Mouse (Mus musculus) stomach, embryonic 16.5 days (tissue): ENCODE results near the gene Ppp1r27. TPM values are rescaled to one million over a fixed set of nuclear protein-coding genes. Genes with fewer than 3 reads are reported as not detected.

Experiments
- ATAC-seq: fragments of 200-750 bp; cut with Nextera tagmentation; 2 replicates; pipeline ENCODE4 v1.8.0; 2017; ENCODE audit warnings: moderate number of reproducible peaks, moderate TSS enrichment; ENCODE audit not compliant: insufficient read depth, low FRiP score
- H3K27ac ChIP-seq: fragments of 300-500 bp; sonication (generic); 2 replicates; pipeline ENCODE4 v1.5.1; 2014; ENCODE audit warnings: low read length
- H3K27me3 ChIP-seq: fragments of 300-500 bp; sonication (generic); 2 replicates; pipeline ENCODE4 v1.6.1; 2014; ENCODE audit warnings: low read length, control low read depth, mixed read lengths; ENCODE audit not compliant: control insufficient read depth, insufficient read depth
- H3K36me3 ChIP-seq: fragments of 300-500 bp; sonication (generic); 2 replicates; pipeline ENCODE4 v1.6.1; 2014; ENCODE audit warnings: low read length; ENCODE audit not compliant: control insufficient read depth, insufficient read depth
- H3K4me1 ChIP-seq: fragments of 300-500 bp; sonication (generic); 2 replicates; pipeline ENCODE4 v1.6.1; 2014; ENCODE audit warnings: low read length, control low read depth, mixed read lengths; ENCODE audit not compliant: control insufficient read depth, insufficient read depth
- H3K4me2 ChIP-seq: fragments of 300-500 bp; sonication (generic); 2 replicates; pipeline ENCODE4 v1.6.1; 2014; ENCODE audit warnings: low read depth, low read length, mixed read lengths
- H3K4me3 ChIP-seq: fragments of 300-500 bp; sonication (generic); replicated peaks from 2 replicates; pipeline ENCODE4 v1.5.1; 2014; ENCODE audit warnings: mild to moderate bottlenecking, low read length
- H3K9ac ChIP-seq: fragments of 300-500 bp; sonication (generic); 2 replicates; pipeline ENCODE4 v1.6.1; 2014; ENCODE audit warnings: low read length
- H3K9me3 ChIP-seq: fragments of 300-500 bp; sonication (generic); replicated peaks from 2 replicates; pipeline ENCODE4 v1.6.1; 2016; ENCODE audit warnings: low read length, control low read depth; ENCODE audit not compliant: control insufficient read depth
- WGBS: fragments of 180-500 bp; shearing (Covaris S2); extraction: QIAGEN DNeasy Blood & Tissue Kit; methylation state at CpG from one replicate; pipeline ENCODE4 v1.1.7; 2014; 5-methylcytosine and 5-hydroxymethylcytosine counted together
- polyA plus RNA-seq: library from polyadenylated mRNA; unstranded; fragments of >200 nt; fragmentation: Nextera tagmentation; extraction: Ambion mirVana; gene quantifications from 2 replicates; pipeline ENCODE4 v1.2.1, GENCODE M21; 2015

Gene Ppp1r27
- polyA plus RNA-seq, 1 experiment from 2014 or later, result 2.9 TPM

GRCm38 (mm10) chr11:120552736-120553135 lies 1.8 kb upstream of the Ppp1r27 start:
- Histone ChIP-seq H3K9ac (no peak overlapping the region), H3K4me1 (peaks cover 16% of the 10 kb centered on the region), H3K27ac (no peak overlapping the region), H3K4me3 (no peak overlapping the region), H3K27me3 (no peaks in the 10 kb centered on the region), H3K4me2 (no peak overlapping the region), H3K9me3 (no peaks in the 10 kb centered on the region), H3K36me3 (no peaks in the 10 kb centered on the region)
- ATAC-seq, result no peak
- WGBS, result 67% methylated on average over 5 of the region's 5 CpGs

DNA sequence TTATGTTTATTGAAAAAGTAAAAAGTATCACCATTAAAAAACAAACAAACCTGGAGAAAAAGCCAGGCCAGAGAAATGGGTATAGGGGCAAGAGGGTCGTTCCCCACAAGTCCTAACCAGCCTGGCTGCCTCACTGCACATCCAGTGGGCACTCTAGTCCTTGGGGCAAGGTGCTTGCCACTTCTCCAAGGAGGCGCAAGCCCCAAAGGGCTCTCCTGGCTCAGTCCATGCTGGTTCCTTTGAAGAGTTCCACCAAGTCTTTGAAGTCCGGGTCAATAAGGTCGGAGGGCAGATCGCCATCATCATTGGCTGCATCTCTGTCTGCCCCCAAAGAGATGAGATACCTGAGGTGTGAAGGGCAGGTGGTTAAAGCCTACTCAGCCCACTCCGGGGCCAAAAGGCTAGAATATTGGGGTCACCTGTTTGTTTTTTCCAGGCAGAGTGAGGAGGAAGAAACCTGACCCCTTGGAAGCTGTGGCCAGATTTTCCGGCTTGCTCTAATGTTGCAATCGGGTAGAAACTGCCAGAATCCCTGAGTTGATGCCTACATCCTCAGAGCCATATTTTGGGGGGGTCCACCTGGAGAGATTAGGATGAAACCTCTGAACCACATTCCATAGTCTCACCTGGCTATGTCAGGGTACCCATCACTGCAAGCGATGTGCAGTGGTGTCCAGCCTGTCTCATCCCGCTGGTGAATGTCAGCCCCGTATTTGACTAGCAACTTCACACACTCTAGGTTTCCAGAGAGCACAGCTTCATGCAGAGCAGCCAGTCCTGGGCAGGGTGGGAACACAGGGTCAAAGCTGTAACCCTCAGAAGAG lies 734 bp downstream of the Ppp1r27 start:
- Histone ChIP-seq H3K4me2 (peak overlapping the region; percentile 96), H3K27ac (peak overlapping the region; percentile 98), H3K9me3 (no peaks in the 10 kb centered on the region), H3K4me1 (peaks cover 18% of the 10 kb centered on the region), H3K9ac (peak overlapping the region; percentile 99), H3K4me3 (peak overlapping the region; percentile 96), H3K27me3 (no peaks in the 10 kb centered on the region), H3K36me3 (no peaks in the 10 kb centered on the region)
- no peak for ATAC-seq
- WGBS, result 62% methylated on average over 11 of the region's 11 CpGs

- H3K4me1 ChIP-seq, result peaks cover 18% of the 10 kb centered on the region
- H3K27me3 ChIP-seq, result no peaks in the 10 kb centered on the region
- WGBS, result under 1% methylated on average over 87 of the region's 87 CpGs
- H3K4me3 ChIP-seq, result peak within 1 kb of the TSS; percentile 96
- H3K36me3 ChIP-seq, result no peaks in the 10 kb centered on the region
- peak within 1 kb of the TSS; percentile 99 for H3K9ac ChIP-seq
- H3K27ac ChIP-seq, result peak within 1 kb of the TSS; percentile 98
- H3K4me2 ChIP-seq, result peak within 1 kb of the TSS; percentile 96
- no peaks in the 10 kb centered on the region for H3K9me3 ChIP-seq
- peak; percentile 89 for ATAC-seq
These were observed 1.6 kb downstream of the Ppp1r27 start, which contains the start of gene Mcrip1 for GRCm38 (mm10) chr11:120549168-120549945. Gene Mcrip1 (minus strand): TSS chr11:120549727.

DNA sequence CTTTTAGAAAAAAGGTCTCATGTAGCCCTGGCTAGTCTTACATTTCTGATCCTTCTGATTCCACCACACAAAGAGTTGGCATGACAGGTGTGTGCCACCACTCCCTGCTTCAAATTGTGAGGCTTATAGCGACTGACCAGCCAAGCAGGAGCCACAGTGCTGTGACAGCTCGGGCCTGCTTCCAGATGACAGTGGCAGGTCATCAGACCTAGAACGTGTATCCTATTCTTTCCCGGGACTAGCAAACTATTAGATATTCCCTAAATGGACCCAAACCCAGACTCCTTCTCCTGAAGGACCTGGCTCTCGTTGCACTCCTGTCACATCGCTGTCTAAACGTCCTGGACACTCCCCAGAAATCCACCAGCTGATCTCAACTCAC lies 2.2 kb downstream of the Ppp1r27 start:
- Histone ChIP-seq H3K36me3 (no peaks in the 10 kb centered on the region; the same call in 1 of the 2 replicates), H3K4me3 (peak overlapping the region; percentile 96), H3K9me3 (no peaks in the 10 kb centered on the region), H3K27me3 (no peaks in the 10 kb centered on the region), H3K27ac (peak overlapping the region; percentile 98), H3K4me2 (peak overlapping the region; percentile 96), H3K9ac (peak overlapping the region; percentile 99), H3K4me1 (peaks cover 18% of the 10 kb centered on the region)
- WGBS, result 15% methylated on average over 7 of the region's 7 CpGs
- no peak for ATAC-seq

- H3K9me3 ChIP-seq, result no peaks in the 10 kb centered on the region
- WGBS, result 82% methylated on average over 3 of the region's 3 CpGs
- no peaks in the 10 kb centered on the region; the same call in 1 of the 2 replicates for H3K36me3 ChIP-seq
- ATAC-seq, result no peak
- H3K4me3 ChIP-seq, result peak overlapping the region; percentile 96
- no peaks in the 10 kb centered on the region for H3K27me3 ChIP-seq
- H3K27ac ChIP-seq, result peak overlapping the region; percentile 98
- H3K4me1 ChIP-seq, result peaks cover 18% of the 10 kb centered on the region
- peak overlapping the region; percentile 96 for H3K4me2 ChIP-seq
- peak overlapping the region; percentile 99 for H3K9ac ChIP-seq
These were observed 2.7 kb downstream of the Ppp1r27 start for GRCm38 (mm10) chr11:120548214-120548613.

DNA sequence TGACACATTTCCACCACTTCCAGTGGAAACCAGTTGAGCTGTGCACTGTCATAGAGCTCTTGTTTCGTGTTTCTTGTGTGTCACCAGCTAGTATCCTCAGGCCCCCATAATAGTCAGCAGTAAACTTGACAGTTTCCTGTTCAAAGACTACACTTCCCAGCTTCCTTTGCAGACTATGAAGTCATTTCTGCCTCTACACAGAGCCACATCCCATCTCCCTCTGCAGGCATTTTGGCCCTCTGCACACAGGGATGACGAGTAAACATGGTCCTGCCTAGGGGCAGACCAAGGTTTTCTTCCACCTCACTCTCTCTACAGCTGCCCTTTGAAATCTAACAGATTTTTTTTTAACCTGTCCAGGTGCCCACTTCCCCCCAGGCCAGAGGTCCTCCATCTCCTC lies 3.5 kb downstream of the Ppp1r27 start:
- 0 out of 2 replicates have a peak overlapping the region, but pooled peaks have one; percentile 11 for H3K9ac ChIP-seq
- ATAC-seq, result no peak
- H3K9me3 ChIP-seq, result no peaks in the 10 kb centered on the region
- WGBS, result 48% methylated on average over 2 of the region's 2 CpGs
- no peaks in the 10 kb centered on the region; the same call in 1 of the 2 replicates for H3K36me3 ChIP-seq
- H3K27ac ChIP-seq, result no peak overlapping the region
- H3K4me2 ChIP-seq, result no peak overlapping the region
- H3K4me3 ChIP-seq, result no peak overlapping the region
- H3K4me1 ChIP-seq, result peaks cover 18% of the 10 kb centered on the region
- H3K27me3 ChIP-seq, result no peaks in the 10 kb centered on the region

- Histone ChIP-seq H3K9me3 (no peaks in the 10 kb centered on the region), H3K27ac (no peak overlapping the region), H3K4me3 (no peak overlapping the region), H3K36me3 (no peaks in the 10 kb centered on the region; the same call in 1 of the 2 replicates), H3K9ac (no peak overlapping the region), H3K27me3 (no peaks in the 10 kb centered on the region), H3K4me1 (peaks cover 18% of the 10 kb centered on the region), H3K4me2 (no peak overlapping the region)
- WGBS, result 96% methylated on average over 3 of the region's 3 CpGs
- ATAC-seq, result no peak
These were observed 5.0 kb downstream of the Ppp1r27 start for GRCm38 (mm10) chr11:120545964-120546363.

DNA sequence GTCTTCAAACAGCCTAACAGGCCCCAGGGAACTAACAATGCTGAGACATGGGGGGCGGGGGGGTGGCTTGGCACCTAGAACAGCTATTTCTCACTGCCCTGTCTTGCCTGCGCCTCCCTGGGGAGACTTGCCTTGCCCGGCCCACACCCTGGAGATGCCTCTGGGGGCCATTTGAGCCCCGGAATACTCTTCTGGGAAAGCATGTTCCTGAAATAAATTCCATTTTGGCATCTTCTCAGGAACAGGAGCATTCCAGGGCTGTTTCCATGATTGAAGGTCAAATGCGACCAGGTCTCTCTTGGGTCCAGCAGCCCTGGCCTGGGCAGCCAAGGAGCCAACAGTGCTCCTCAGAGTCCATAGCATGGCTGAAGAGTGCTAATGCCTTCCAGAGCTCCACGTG lies 8.6 kb downstream of the Ppp1r27 start:
- H3K9me3 ChIP-seq, result no peaks in the 10 kb centered on the region
- peaks cover 28% of the 10 kb centered on the region for H3K4me1 ChIP-seq
- no peaks in the 10 kb centered on the region for H3K27me3 ChIP-seq
- no peak overlapping the region for H3K4me3 ChIP-seq
- no peak overlapping the region for H3K4me2 ChIP-seq
- H3K9ac ChIP-seq, result no peak overlapping the region
- WGBS, result 79% methylated on average over 6 of the region's 6 CpGs
- ATAC-seq, result no peak
- no peak overlapping the region for H3K27ac ChIP-seq
- H3K36me3 ChIP-seq, result no peaks in the 10 kb centered on the region; the same call in 1 of the 2 replicates

DNA sequence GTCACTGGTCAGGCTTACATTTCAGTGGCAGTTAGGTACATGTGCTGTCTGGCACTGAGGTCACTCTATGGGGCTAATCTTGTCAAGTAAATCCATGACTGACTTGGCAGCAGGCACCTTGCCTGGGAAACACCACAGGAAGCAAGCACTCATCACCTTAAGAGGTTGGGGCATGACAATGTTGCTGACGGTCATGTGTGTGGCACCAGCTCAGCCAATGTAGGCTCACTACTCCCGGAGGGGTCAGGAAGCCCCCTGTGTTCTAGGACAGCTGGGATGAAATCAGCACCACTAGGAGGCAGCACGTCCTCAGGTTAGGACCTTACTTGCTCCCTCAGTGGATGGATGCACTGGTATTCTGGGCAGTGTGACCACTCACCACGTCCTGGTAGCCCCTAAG lies 9.0 kb downstream of the Ppp1r27 start:
- Histone ChIP-seq H3K9me3 (no peaks in the 10 kb centered on the region), H3K4me2 (no peak overlapping the region), H3K4me1 (peaks cover 28% of the 10 kb centered on the region), H3K4me3 (no peak overlapping the region), H3K27ac (no peak overlapping the region), H3K9ac (no peak overlapping the region), H3K27me3 (no peaks in the 10 kb centered on the region), H3K36me3 (no peaks in the 10 kb centered on the region; the same call in 1 of the 2 replicates)
- no peak for ATAC-seq
- WGBS, result 41% methylated on average over 4 of the region's 4 CpGs
